Mouse (Mus musculus) stomach, embryonic 14.5 days (tissue): Measurements from ENCODE around the gene Tmprss11f. TPM values are rescaled to one million over a fixed set of nuclear protein-coding genes. Genes with fewer than 3 reads are reported as not detected.

Experiments
- ATAC-seq: fragments of 200-750 bp; cut with Nextera tagmentation; 2 replicates; pipeline ENCODE4 v1.8.0; 2017; ENCODE audit warnings: low read depth, moderate TSS enrichment; ENCODE audit not compliant: insufficient number of reproducible peaks, insufficient read depth, low FRiP score
- H3K27ac ChIP-seq: fragments of 300-500 bp; sonication (generic); 2 replicates; pipeline ENCODE4 v1.5.1; 2014; ENCODE audit warnings: mild to moderate bottlenecking, low read length, moderate library complexity, mixed read lengths
- H3K27me3 ChIP-seq: fragments of 300-500 bp; sonication (generic); 2 replicates; pipeline ENCODE4 v1.6.1; 2014; ENCODE audit warnings: low read length, control low read depth, mixed read lengths; ENCODE audit not compliant: control insufficient read depth, insufficient read depth
- H3K36me3 ChIP-seq: fragments of 300-500 bp; sonication (generic); 2 replicates; pipeline ENCODE4 v1.6.1; 2014; ENCODE audit warnings: mild to moderate bottlenecking, control low read depth, low read length, moderate library complexity, mixed read lengths; ENCODE audit not compliant: control insufficient read depth, insufficient read depth
- H3K4me1 ChIP-seq: fragments of 300-500 bp; sonication (generic); 2 replicates; pipeline ENCODE4 v1.6.1; 2014; ENCODE audit warnings: low read length, control low read depth, mixed read lengths; ENCODE audit not compliant: control insufficient read depth, insufficient read depth
- H3K4me2 ChIP-seq: fragments of 300-500 bp; sonication (generic); replicated peaks from 2 replicates; pipeline ENCODE4 v1.6.1; 2014; ENCODE audit warnings: low read depth, low read length, control low read depth
- H3K4me3 ChIP-seq: fragments of 300-500 bp; sonication (generic); 2 replicates; pipeline ENCODE4 v1.5.1; 2014; ENCODE audit warnings: low read depth, low read length, control low read depth
- H3K9ac ChIP-seq: fragments of 300-500 bp; sonication (generic); replicated peaks from 2 replicates; pipeline ENCODE4 v1.6.1; 2014; ENCODE audit warnings: low read depth, mild to moderate bottlenecking, control low read depth, low read length, moderate library complexity, mixed read lengths
- H3K9me3 ChIP-seq: fragments of 300-500 bp; sonication (generic); 2 replicates; pipeline ENCODE4 v1.6.1; 2016; ENCODE audit warnings: low read depth, low read length, control low read depth; ENCODE audit not compliant: control insufficient read depth
- WGBS: fragments of 180-500 bp; shearing (Covaris S2); extraction: QIAGEN DNeasy Blood & Tissue Kit; methylation state at CpG from one replicate; pipeline ENCODE4 v1.1.7; 2014; 5-methylcytosine and 5-hydroxymethylcytosine counted together
- polyA plus RNA-seq: library from polyadenylated mRNA; unstranded; fragments of >200 nt; fragmentation: Nextera tagmentation; extraction: Ambion mirVana; gene quantifications from 2 replicates; pipeline ENCODE4 v1.2.1, GENCODE M21; 2014

Gene Tmprss11f
- polyA plus RNA-seq, 1 experiment from 2014 or later, result 0.06 TPM

- Histone ChIP-seq H3K27me3 (no peaks in the 10 kb centered on the region), H3K36me3 (no peaks in the 10 kb centered on the region), H3K4me3 (no peak overlapping the region), H3K4me1 (no peaks in the 10 kb centered on the region), H3K9ac (no peak overlapping the region), H3K9me3 (no peaks in the 10 kb centered on the region), H3K27ac (no peak overlapping the region), H3K4me2 (no peak overlapping the region)
- 64% methylated on average over 9 of the region's 9 CpGs for WGBS
- no peak for ATAC-seq
These were observed 158.4 kb downstream of the Tmprss11f start for GRCm38 (mm10) chr5:86473859-86474258.

Other genes starting within 250 kb of the Tmprss11f start
- gene Tmprss11a, start 163.4 kb downstream of the Tmprss11f start, polyA plus RNA-seq, result 0.73 and 1.1 TPM in 2 replicates
- 0.26 and 0.64 TPM in 2 replicates for gene Tmprss11g, start 113.8 kb downstream of the Tmprss11f start, polyA plus RNA-seq
- gene Tmprss11b, start 43.9 kb upstream of the Tmprss11f start, polyA plus RNA-seq, result 0.59 and 1.1 TPM in 2 replicates
- gene Tmprss11e, start 113.4 kb upstream of the Tmprss11f start, polyA plus RNA-seq, result not detected in 2 replicates
- gene Ythdc1, start 171.8 kb upstream of the Tmprss11f start, polyA plus RNA-seq, result 50.6 and 53.4 TPM in 2 replicates